Mouse (Mus musculus): Measurements from ENCODE around the gene Lrrc4b. TPM values are rescaled to one million over a fixed set of nuclear protein-coding genes. Genes with fewer than 3 reads are reported as not detected.

The Lrrc4b gene
- 0.86 and 0.98 TPM in 2 replicates for polyA plus RNA-seq (2016; fragmentation: Nextera tagmentation; extraction: Ambion mirVana)

DNA sequence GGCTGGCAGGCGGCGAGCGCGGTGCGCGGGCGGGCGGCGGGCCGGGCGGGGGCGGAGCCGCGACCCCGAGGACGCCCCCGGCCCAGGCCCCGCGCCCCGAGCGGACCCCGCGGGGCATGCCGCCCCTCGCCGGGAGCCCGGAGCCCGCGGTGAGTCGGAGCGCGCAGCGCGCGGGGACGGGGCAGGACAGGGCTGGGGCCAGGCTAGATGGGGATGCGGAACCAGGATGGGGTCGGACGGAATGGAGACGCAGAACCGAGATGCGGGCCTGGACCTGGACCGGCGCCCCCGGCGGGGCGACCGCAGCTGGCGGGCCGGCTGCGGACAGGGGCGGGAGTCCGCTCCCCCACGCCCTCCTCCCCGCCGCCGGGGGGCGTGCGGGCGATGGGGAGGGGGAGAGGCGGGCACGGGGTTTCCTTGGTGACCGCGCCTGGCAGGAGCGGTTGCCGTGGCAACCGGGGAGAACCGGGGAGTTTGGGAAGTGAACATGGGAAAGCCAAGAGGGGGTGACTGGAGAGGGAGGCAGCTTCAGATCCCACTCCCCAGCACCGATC lies at the start of gene Lrrc4b:
Gene Lrrc4b, plus strand, starts transcription at position 51 of the 554 bp plus-strand sequence.
- Histone ChIP-seq H3K9me3 (no peaks in the 10 kb centered on the region), H3K27ac (peak within 1 kb of the TSS; percentile 23; the same call in 1 of the 2 replicates), H3K27me3 (peaks cover 84% of the 10 kb centered on the region), H3K4me3 (replicated peaks) (peak within 1 kb of the TSS; percentile 65), H3K4me1 (replicated peaks) (peaks cover 24% of the 10 kb centered on the region), H3K9ac (replicated peaks) (peak within 1 kb of the TSS; percentile 59), H3K36me3 (no peaks in the 10 kb centered on the region), H3K4me2 (peak within 1 kb of the TSS; percentile 82)
- ATAC-seq (ENCODE audit: insufficient number of reproducible peaks, insufficient read depth, low FRiP score, low TSS enrichment, low read depth): peak; percentile 49; the same call in 1 of the 2 replicates
- under 1% methylated on average over 23 of the region's 69 CpGs for WGBS

DNA sequence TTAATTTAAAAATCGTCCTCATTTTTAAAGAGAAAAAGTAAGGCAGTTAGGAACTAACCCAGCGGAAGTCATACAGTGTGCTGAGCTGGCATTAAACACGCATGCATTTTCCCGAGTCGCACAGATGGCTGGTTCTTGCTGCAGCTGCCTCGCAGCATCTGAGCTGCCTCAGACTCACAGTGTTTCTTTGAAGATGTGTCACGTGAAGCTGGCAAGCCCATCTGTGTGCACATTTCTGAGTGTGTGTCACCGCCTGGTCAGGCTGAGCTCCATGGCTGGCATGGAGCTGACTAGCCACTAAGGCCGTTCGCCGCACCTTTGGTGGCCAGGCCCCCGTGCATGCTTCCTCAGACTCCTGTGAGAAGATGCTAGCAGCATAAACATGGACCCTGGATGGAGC lies 46.3 kb upstream of the Lrrc4b start:
- WGBS: 71% methylated on average over 12 of the region's 12 CpGs
- H3K9ac ChIP-seq (replicated peaks): no peak overlapping the region

DNA sequence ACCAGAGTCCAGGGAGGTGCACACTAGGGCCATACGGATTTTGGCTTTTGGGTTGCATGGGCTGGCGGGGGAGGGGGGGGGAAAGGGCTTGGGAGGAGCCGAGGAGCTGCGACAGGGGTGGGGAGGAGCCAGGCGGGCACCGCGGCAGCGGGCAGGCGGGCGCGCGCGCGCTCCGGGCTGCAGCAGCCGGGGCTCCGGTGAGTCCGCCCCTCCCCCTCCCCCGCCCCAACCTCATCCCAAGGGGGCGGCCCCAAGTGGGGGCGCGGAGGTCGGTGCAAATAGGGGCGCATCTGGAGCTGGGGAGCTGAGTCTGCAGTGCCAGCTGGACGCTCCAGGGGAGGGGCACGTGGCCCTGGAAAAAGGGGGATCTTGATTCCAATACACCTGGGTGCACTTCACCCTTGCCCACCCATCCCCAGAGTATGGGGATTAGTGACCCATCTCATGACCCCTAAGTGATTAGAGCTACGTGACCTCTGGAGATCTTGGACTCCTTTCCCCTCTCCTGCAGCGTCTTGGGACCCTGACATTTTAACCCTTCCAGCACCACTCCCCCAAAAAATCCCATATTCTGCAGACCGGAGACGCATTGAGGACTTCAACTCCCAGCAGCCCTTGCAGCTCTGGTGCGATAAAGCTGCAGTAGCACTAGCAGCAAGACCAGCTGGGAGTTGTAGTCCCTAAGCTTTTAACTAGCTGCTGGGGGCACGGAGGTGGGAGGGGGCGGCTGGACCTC lies 44.7 kb upstream of the Lrrc4b start, which contains the start of gene Syt3:
Gene Syt3, plus strand, starts transcription at position 123 of the 736 bp plus-strand sequence.
- 1% methylated on average over 25 of the region's 33 CpGs for WGBS
- peak; percentile 80 for ATAC-seq (ENCODE audit: insufficient number of reproducible peaks, insufficient read depth, low FRiP score, low TSS enrichment, low read depth)
- H3K27me3 ChIP-seq: peaks cover 55% of the 10 kb centered on the region

More for the DNA sequence above, 46.3 kb upstream of the Lrrc4b start:
- ATAC-seq (ENCODE audit: insufficient number of reproducible peaks, insufficient read depth, low FRiP score, low TSS enrichment, low read depth): no peak
- Histone ChIP-seq H3K4me1 (replicated peaks) (no peaks in the 10 kb centered on the region; the same call in 1 of the 2 replicates), H3K4me3 (replicated peaks) (no peak overlapping the region), H3K27ac (no peak overlapping the region), H3K36me3 (no peaks in the 10 kb centered on the region), H3K9me3 (no peaks in the 10 kb centered on the region), H3K4me2 (no peak overlapping the region), H3K27me3 (peaks cover 56% of the 10 kb centered on the region)

DNA sequence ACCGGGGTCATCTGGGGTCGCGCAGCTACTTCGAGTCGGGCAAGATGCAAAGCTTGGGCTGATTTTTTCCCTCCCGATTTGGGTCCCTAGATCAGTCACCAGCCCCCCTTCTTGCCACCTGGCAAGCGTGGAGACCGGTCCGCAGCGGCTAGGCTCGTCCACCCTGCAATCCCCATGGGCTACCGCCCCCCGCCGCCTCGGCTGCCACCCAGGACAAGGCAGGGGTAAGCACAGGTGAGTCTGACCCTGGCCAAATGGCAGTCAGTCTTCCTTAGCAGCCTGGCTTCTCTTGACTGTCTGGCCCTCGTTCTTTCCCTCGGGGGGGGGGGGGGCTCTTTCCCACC lies 44.1 kb upstream of the Lrrc4b start:
- Histone ChIP-seq H3K27ac (no peak overlapping the region), H3K4me1 (replicated peaks) (no peaks in the 10 kb centered on the region; the same call in 1 of the 2 replicates), H3K27me3 (peaks cover 58% of the 10 kb centered on the region), H3K9me3 (no peaks in the 10 kb centered on the region), H3K4me3 (replicated peaks) (peak overlapping the region; percentile 54), H3K36me3 (no peaks in the 10 kb centered on the region), H3K9ac (replicated peaks) (peak overlapping the region; percentile 42), H3K4me2 (peak overlapping the region; percentile 93)
- WGBS: 2% methylated on average over 17 of the region's 17 CpGs
- ATAC-seq (ENCODE audit: insufficient number of reproducible peaks, insufficient read depth, low FRiP score, low TSS enrichment, low read depth): peak; percentile 69

More for the DNA sequence above, 44.7 kb upstream of the Lrrc4b start, which contains the start of gene Syt3:
- Histone ChIP-seq H3K4me3 (replicated peaks) (peak within 1 kb of the TSS; percentile 54), H3K9ac (replicated peaks) (peak within 1 kb of the TSS; percentile 50), H3K9me3 (no peaks in the 10 kb centered on the region), H3K36me3 (no peaks in the 10 kb centered on the region), H3K4me1 (replicated peaks) (no peaks in the 10 kb centered on the region; the same call in 1 of the 2 replicates), H3K4me2 (peak within 1 kb of the TSS; percentile 93), H3K27ac (no peak within 1 kb of the TSS)

DNA sequence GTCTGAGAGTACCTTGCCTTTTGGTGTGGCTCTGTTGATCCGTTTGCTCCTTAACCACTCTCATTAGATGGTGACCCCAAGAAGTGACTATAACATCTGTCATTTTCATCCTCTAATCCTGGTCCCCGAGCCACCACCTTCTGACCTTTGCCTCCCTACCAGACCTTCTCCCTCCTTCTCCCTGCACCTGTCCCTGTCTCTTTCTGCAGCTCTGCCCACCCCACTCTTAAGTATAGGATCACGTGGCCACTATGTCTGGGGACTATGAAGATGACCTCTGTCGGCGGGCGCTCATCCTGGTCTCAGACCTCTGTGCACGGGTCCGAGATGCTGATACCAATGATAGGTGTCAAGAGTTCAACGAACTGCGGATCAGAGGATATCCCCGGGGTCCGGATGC lies 43.1 kb upstream of the Lrrc4b start, which contains the start of gene 1700008O03Rik:
Gene 1700008O03Rik, minus strand, starts transcription at position 101 of the 400 bp plus-strand sequence.
- Histone ChIP-seq H3K9ac (replicated peaks) (peak within 1 kb of the TSS; percentile 42), H3K27me3 (peaks cover 68% of the 10 kb centered on the region), H3K27ac (no peak within 1 kb of the TSS), H3K4me1 (replicated peaks) (no peaks in the 10 kb centered on the region; the same call in 1 of the 2 replicates), H3K9me3 (no peaks in the 10 kb centered on the region), H3K4me2 (peak within 1 kb of the TSS; percentile 93), H3K36me3 (no peaks in the 10 kb centered on the region), H3K4me3 (replicated peaks) (peak within 1 kb of the TSS; percentile 54)
- 77% methylated on average over 12 of the region's 12 CpGs for WGBS
- ATAC-seq (ENCODE audit: insufficient number of reproducible peaks, insufficient read depth, low FRiP score, low TSS enrichment, low read depth): no peak

DNA sequence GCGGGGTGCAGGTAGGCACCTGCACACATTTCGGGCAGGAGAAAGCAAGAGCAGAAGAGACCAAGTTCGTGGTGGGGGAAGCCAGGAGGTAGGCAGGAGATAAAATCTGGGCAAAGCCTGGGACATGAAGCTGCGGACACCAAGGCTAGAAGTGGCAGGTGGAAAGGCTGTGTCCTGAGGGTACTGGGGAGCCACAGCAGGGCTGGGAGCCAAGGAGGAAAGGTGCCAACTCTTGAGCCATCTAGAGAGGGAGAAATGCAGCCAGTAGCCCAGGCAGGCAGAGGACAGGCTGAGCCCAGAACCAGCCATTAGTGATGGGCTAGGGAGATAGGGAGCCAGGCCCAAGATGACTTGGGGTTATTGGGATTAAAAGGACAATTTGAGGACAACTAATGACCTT lies 37.0 kb upstream of the Lrrc4b start:
- 76% methylated on average over 4 of the region's 4 CpGs for whole genome bisulfite sequencing
- no peak overlapping the region for H3K4me3 ChIP-seq (replicated peaks)
- ATAC-seq (ENCODE audit: insufficient number of reproducible peaks, insufficient read depth, low FRiP score, low TSS enrichment, low read depth): no peak

DNA sequence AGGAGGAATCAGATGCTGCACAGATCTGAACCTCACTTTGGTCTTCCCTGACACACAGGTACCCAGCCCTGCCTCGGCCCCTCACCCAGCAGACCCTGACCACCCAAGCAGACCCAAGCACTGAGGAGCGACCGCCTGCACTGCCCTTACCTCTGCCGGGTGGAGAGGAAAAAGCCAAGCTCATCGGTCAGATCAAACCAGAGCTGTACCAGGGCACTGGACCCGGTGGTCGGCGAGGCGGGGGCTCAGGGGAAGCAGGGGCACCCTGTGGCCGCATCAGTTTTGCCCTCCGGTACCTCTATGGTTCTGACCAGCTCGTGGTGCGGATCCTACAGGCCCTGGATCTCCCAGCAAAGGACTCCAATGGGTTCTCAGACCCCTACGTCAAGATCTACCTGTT lies 36.5 kb upstream of the Lrrc4b start:
- H3K4me2 ChIP-seq: no peak overlapping the region
- 81% methylated on average over 14 of the region's 14 CpGs for WGBS
- no peaks in the 10 kb centered on the region for H3K36me3 ChIP-seq
- no peak overlapping the region for H3K27ac ChIP-seq
- no peak overlapping the region for H3K4me3 ChIP-seq (replicated peaks)
- no peak overlapping the region for H3K9ac ChIP-seq (replicated peaks)
- no peak for ATAC-seq (ENCODE audit: insufficient number of reproducible peaks, insufficient read depth, low FRiP score, low TSS enrichment, low read depth)
- peaks cover 48% of the 10 kb centered on the region for H3K27me3 ChIP-seq
- no peaks in the 10 kb centered on the region for H3K9me3 ChIP-seq
- H3K4me1 ChIP-seq (replicated peaks): no peaks in the 10 kb centered on the region

More for the DNA sequence above, 37.0 kb upstream of the Lrrc4b start:
- Histone ChIP-seq H3K36me3 (no peaks in the 10 kb centered on the region), H3K9ac (replicated peaks) (no peak overlapping the region), H3K27ac (no peak overlapping the region), H3K9me3 (no peaks in the 10 kb centered on the region), H3K27me3 (peaks cover 49% of the 10 kb centered on the region), H3K4me1 (replicated peaks) (no peaks in the 10 kb centered on the region), H3K4me2 (no peak overlapping the region)

DNA sequence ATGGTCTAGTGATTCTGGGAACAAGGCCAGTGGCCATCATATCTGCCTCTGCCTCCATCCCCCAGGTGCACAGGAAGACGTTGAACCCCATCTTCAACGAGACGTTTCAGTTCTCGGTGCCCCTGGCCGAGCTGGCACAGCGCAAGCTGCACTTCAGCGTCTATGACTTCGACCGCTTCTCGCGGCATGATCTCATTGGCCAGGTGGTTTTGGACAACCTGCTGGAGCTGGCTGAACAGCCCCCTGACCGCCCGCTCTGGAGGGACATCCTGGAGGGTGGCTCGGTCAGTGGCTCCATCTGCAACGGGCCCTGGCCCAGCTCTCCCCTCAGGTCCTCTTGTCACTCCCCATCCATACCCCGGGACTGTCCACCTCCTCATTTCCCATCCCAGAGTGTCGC lies 35.5 kb upstream of the Lrrc4b start:
- H3K4me2 ChIP-seq: no peak overlapping the region
- no peaks in the 10 kb centered on the region for H3K36me3 ChIP-seq
- no peaks in the 10 kb centered on the region for H3K4me1 ChIP-seq (replicated peaks)
- H3K4me3 ChIP-seq (replicated peaks): no peak overlapping the region
- no peak overlapping the region for H3K27ac ChIP-seq
- H3K9me3 ChIP-seq: no peaks in the 10 kb centered on the region
- ATAC-seq (ENCODE audit: insufficient number of reproducible peaks, insufficient read depth, low FRiP score, low TSS enrichment, low read depth): no peak
- no peak overlapping the region for H3K9ac ChIP-seq (replicated peaks)
- WGBS: 88% methylated on average over 17 of the region's 17 CpGs
- peaks cover 40% of the 10 kb centered on the region for H3K27me3 ChIP-seq

DNA sequence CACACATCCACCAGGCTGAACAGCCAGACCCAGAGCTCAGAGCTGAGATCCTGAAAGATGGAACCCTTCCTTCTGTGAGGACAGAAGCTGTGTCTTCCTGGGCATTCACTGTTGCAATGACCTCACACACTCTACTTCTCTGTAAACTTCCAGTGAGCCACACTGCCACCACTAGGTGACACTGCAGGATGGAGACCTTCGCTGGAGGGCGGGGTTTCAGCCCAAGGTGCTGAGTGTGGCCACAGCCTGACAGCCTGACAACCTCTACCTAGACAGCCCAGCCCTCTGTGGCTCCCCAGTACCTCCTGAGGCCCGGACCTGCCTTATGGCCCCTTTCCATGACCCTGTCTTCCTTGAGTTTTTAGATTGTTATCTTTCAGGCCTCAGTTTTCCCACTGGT lies 30.2 kb upstream of the Lrrc4b start:
- no peaks in the 10 kb centered on the region for H3K9me3 ChIP-seq
- no peaks in the 10 kb centered on the region for H3K4me1 ChIP-seq (replicated peaks)
- no peak overlapping the region for H3K9ac ChIP-seq (replicated peaks)
- 12% methylated on average over 3 of the region's 3 CpGs for WGBS
- no peak overlapping the region for H3K27ac ChIP-seq
- H3K4me3 ChIP-seq (replicated peaks): no peak overlapping the region
- H3K4me2 ChIP-seq: no peak overlapping the region
- no peaks in the 10 kb centered on the region for H3K36me3 ChIP-seq
- no peak for ATAC-seq (ENCODE audit: insufficient number of reproducible peaks, insufficient read depth, low FRiP score, low TSS enrichment, low read depth)
- peaks cover 28% of the 10 kb centered on the region for H3K27me3 ChIP-seq

DNA sequence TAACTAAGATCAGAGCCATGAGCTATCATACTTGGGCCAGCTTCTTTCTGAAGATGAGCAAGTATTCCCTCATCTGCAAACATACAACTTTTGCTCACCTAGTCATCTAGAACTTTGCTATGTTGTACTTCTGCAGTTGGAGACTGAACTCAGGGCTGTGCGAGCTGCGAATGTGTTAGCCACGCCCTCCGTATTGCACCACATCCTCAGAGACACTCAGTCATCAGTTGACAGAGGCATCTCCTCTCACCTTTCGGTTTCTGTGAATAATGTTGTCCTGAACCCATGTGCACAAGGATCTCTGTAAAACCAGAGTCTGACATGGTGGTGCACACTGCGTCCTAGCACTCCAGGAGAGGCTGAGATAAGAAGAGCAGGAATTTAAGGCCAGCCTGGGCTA lies 27.1 kb upstream of the Lrrc4b start:
- Histone ChIP-seq H3K9ac (replicated peaks) (no peak overlapping the region), H3K9me3 (no peaks in the 10 kb centered on the region), H3K4me1 (replicated peaks) (no peaks in the 10 kb centered on the region; the same call in 1 of the 2 replicates), H3K4me2 (no peak overlapping the region), H3K27ac (no peak overlapping the region), H3K27me3 (peaks cover 25% of the 10 kb centered on the region), H3K4me3 (replicated peaks) (no peak overlapping the region), H3K36me3 (no peaks in the 10 kb centered on the region)
- WGBS: 77% methylated on average over 6 of the region's 6 CpGs
- no peak for ATAC-seq (ENCODE audit: insufficient number of reproducible peaks, insufficient read depth, low FRiP score, low TSS enrichment, low read depth)

DNA sequence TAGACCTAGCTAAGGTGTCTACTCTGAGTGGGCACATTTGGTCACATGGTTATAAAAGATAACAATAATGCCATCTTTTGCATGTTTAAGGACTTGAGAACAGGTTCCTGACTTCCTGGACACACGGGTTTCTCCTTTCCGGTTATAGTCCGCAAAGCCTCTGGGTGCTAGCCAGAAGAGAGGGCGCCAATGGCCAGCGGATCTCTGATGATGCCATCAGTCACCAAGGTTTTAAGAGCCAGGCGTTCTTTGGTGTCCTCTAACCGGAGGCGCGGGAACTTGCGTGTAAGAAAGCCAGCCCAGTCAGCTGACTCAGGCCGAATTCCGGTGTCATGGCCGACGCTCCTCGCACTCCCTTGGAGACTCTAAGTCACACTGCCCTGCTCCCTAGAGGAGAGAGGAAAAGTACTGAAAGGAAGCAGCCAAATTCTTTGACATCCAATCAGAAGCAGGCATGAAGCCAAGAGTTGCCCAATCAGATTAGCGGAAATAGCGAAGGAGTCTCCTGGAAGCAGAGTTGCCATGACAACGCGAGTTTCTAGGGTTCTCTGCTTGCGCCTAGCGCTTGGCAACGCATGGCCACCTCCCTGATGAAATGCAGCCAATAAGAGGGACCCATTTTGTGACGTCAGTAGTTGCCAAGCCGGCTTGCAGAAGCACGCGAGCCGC lies 23.3 kb upstream of the Lrrc4b start:
- peak overlapping the region; percentile 39 for H3K4me3 ChIP-seq (replicated peaks)
- H3K27ac ChIP-seq: 0 out of 2 replicates have a peak overlapping the region, but pooled peaks have one; percentile 50
- no peaks in the 10 kb centered on the region for H3K36me3 ChIP-seq
- no peaks in the 10 kb centered on the region; the same call in 1 of the 2 replicates for H3K4me1 ChIP-seq (replicated peaks)
- H3K4me2 ChIP-seq: peak overlapping the region; percentile 58
- H3K9ac ChIP-seq (replicated peaks): no peak overlapping the region
- peaks cover 36% of the 10 kb centered on the region for H3K27me3 ChIP-seq
- no peaks in the 10 kb centered on the region for H3K9me3 ChIP-seq
- WGBS: 1% methylated on average over 27 of the region's 27 CpGs
- ATAC-seq (ENCODE audit: insufficient number of reproducible peaks, insufficient read depth, low FRiP score, low TSS enrichment, low read depth): peak; percentile 95

Measured in limb, embryonic 12.5 days (tissue).